12 mouse cellular contexts compared by ENCODE assay signal in genomic region chr5:30111771-30112170, GRCm38 (mm10). TPM values are rescaled to one million over a fixed set of nuclear protein-coding genes. Genes with fewer than 3 reads are reported as not detected.
DNase-seq lines count a peak whose midpoint lies in the region; ATAC-seq and TF ChIP-seq lines count a peak whose summit lies in the region.
"Had no signal": no experiment of that assay in that cellular context is flagged by ENCODE, and none has a peak within 500 bp of the region (broad histone marks: within the 10 kb centered on the region; RNA-seq: fewer than 3 reads in every experiment).

No protein-coding gene starts in this region.

- DNase-seq in embryo, embryonic 10.5 days (ENCODE audit: low spot score) = peak; percentile 28
- no peak for DNase-seq in embryo, embryonic 11 days
- no peak for DNase-seq in lung, embryonic 14.5 days
- DNase-seq in lung, postnatal 25 days (ENCODE audit: low spot score) = no peak
- no peak for DNase-seq in embryonic facial prominence, embryonic 14.5 days (ENCODE audit: low spot score)
- DNase-seq in liver, postnatal 0 days = no peak
- no peak for DNase-seq in ovary, adult 18-20 months (ENCODE audit: low spot score)
- no peak for DNase-seq in adrenal gland, adult 2 months

- H3K27ac ChIP-seq in lung, embryonic 14.5 days (ENCODE audit: low read depth) = no peak overlapping the region
- H3K27ac ChIP-seq in embryonic facial prominence, embryonic 14.5 days (replicated peaks; ENCODE audit: low read depth, low read length) = no peak overlapping the region
- no peak overlapping the region for H3K27ac ChIP-seq in liver, postnatal 0 days (ENCODE audit: low read depth)

- no peaks in the 10 kb centered on the region; the same call in none of the 2 replicates for H3K4me1 ChIP-seq in lung, embryonic 14.5 days (ENCODE audit: insufficient read depth)
- H3K4me1 ChIP-seq in embryonic facial prominence, embryonic 14.5 days (ENCODE audit: control insufficient read depth, insufficient read depth, low read length) = peaks cover 16% of the 10 kb centered on the region; the same call in 1 of the 2 replicates
- H3K4me1 ChIP-seq in liver, postnatal 0 days (ENCODE audit: insufficient read depth) = peaks cover 26% of the 10 kb centered on the region

- peak; percentile 25 for TF ChIP-seq CTCF in lung, embryonic 14.5 days (IDR thresholded peaks at IDR 0.05; ENCODE audit: low read depth)
- TF ChIP-seq CTCF in liver, postnatal 0 days (IDR thresholded peaks at IDR 0.05; ENCODE audit: low read depth) = peak; percentile 20; the same call in 1 of the 2 replicates

- no peak for TF ChIP-seq EP300 in liver, postnatal 0 days (IDR thresholded peaks at IDR 0.05; ENCODE audit: low read depth)

- no peak overlapping the region for H3K4me3 ChIP-seq in lung, embryonic 14.5 days (ENCODE audit: low read depth, low read length)
- no peak overlapping the region for H3K4me3 ChIP-seq in embryonic facial prominence, embryonic 14.5 days (ENCODE audit: low read depth, low read length)
- H3K4me3 ChIP-seq in liver, postnatal 0 days (ENCODE audit: low read depth, low read length) = no peak overlapping the region

- peak overlapping the region; percentile 56 for H3K4me2 ChIP-seq in lung, embryonic 14.5 days
- H3K4me2 ChIP-seq in embryonic facial prominence, embryonic 14.5 days (ENCODE audit: low read depth, low read length) = peak overlapping the region; percentile 49; the same call in 1 of the 2 replicates
- H3K4me2 ChIP-seq in liver, postnatal 0 days (ENCODE audit: low read depth, low read length) = peak overlapping the region; percentile 52; the same call in 1 of the 2 replicates

- WGBS in lung, embryonic 14.5 days = 63% methylated on average over 3 of the region's 3 CpGs
- WGBS in embryonic facial prominence, embryonic 14.5 days = 71% methylated on average over 3 of the region's 3 CpGs
- 56% methylated on average over 3 of the region's 3 CpGs for WGBS in liver, postnatal 0 days (ENCODE audit: insufficient replicate concordance)

- H3K9ac ChIP-seq in lung, embryonic 14.5 days = no peak overlapping the region
- H3K9ac ChIP-seq in embryonic facial prominence, embryonic 14.5 days (ENCODE audit: low read depth, low read length) = no peak overlapping the region
- no peak overlapping the region for H3K9ac ChIP-seq in liver, postnatal 0 days (replicated peaks)

- H3K9me3 ChIP-seq in lung, embryonic 14.5 days (ENCODE audit: low read depth, low read length) = no peaks in the 10 kb centered on the region
- no peaks in the 10 kb centered on the region for H3K9me3 ChIP-seq in embryonic facial prominence, embryonic 14.5 days (ENCODE audit: control insufficient read depth, low read length)
- no peaks in the 10 kb centered on the region for H3K9me3 ChIP-seq in liver, postnatal 0 days (ENCODE audit: low read length)

- peaks cover 61% of the 10 kb centered on the region for H3K27me3 ChIP-seq in lung, embryonic 14.5 days (ENCODE audit: insufficient read depth, low read length)
- H3K27me3 ChIP-seq in embryonic facial prominence, embryonic 14.5 days (replicated peaks; ENCODE audit: control insufficient read depth, insufficient read depth, low read length) = peaks cover 67% of the 10 kb centered on the region
- peaks cover 46% of the 10 kb centered on the region for H3K27me3 ChIP-seq in liver, postnatal 0 days (ENCODE audit: insufficient read depth, low read length)

- no peak for ATAC-seq in lung, embryonic 14.5 days (ENCODE audit: insufficient read depth)
- no peak for ATAC-seq in embryonic facial prominence, embryonic 14.5 days (ENCODE audit: low read depth)
- ATAC-seq in liver, postnatal 0 days = no peak

- H3K36me3 ChIP-seq in lung, embryonic 14.5 days (ENCODE audit: insufficient read depth) = 0 out of 2 replicates have a peak, but pooled peaks cover 2% of the 10 kb centered on the region
- 0 out of 2 replicates have a peak, but pooled peaks cover 2% of the 10 kb centered on the region for H3K36me3 ChIP-seq in embryonic facial prominence, embryonic 14.5 days (ENCODE audit: control insufficient read depth, insufficient read depth, low read length)
- H3K36me3 ChIP-seq in liver, postnatal 0 days (replicated peaks; ENCODE audit: insufficient read depth, low read length) = no peaks in the 10 kb centered on the region

RNA-seq across cellular contexts. Expression of gene 3110082J24Rik, which starts 5.9 kb away (rescaled TPM):
- not detected in 2 replicates for polyA plus RNA-seq in lung, embryonic 14.5 days (2014; fragmentation: Nextera tagmentation; extraction: Ambion mirVana)
- polyA plus RNA-seq in embryonic facial prominence, embryonic 14.5 days (2014; fragmentation: Nextera tagmentation; extraction: Ambion mirVana) = not detected in 2 replicates
- not detected in 2 replicates for polyA plus RNA-seq in liver, postnatal 0 days (2015; fragmentation: Nextera tagmentation; extraction: Ambion mirVana)
- not detected for total RNA-seq in adrenal gland, adult 2 months (2021)
- not detected in 2 replicates for polyA plus RNA-seq in adrenal gland, adult 2 months (2012; rRNA removed)
- total RNA-seq: common myeloid progenitor, adult 5-6 weeks; megakaryocyte-erythroid progenitor cell, adult 5-6 weeks had no signal
- polyA plus RNA-seq: heart, embryonic 16.5 days; stomach, embryonic 16.5 days had no signal

RNA-seq across cellular contexts. Expression of gene Garem2, which starts 6.8 kb away (rescaled TPM):
- polyA plus RNA-seq in lung, embryonic 14.5 days (2014; fragmentation: Nextera tagmentation; extraction: Ambion mirVana) = 0.39 and 0.49 TPM in 2 replicates
- polyA plus RNA-seq in embryonic facial prominence, embryonic 14.5 days (2014; fragmentation: Nextera tagmentation; extraction: Ambion mirVana) = 0.83 and 1.1 TPM in 2 replicates
- polyA plus RNA-seq in liver, postnatal 0 days (2015; fragmentation: Nextera tagmentation; extraction: Ambion mirVana) = 0.02 TPM in 1 of 2 replicates, not detected in the other
- total RNA-seq in adrenal gland, adult 2 months (2021) = under 1 TPM in 1 of 2 experiments, not detected in 1; 0.10 TPM
- 0.11 TPM in 1 of 2 replicates, not detected in the other for polyA plus RNA-seq in adrenal gland, adult 2 months (2012; rRNA removed)
- total RNA-seq: common myeloid progenitor, adult 5-6 weeks had no signal

RNA-seq across cellular contexts. Expression of gene Tyms, which starts 38.4 kb away (rescaled TPM):
- 343 and 362 TPM in 2 replicates for polyA plus RNA-seq in lung, embryonic 14.5 days (2014; fragmentation: Nextera tagmentation; extraction: Ambion mirVana)
- polyA plus RNA-seq in embryonic facial prominence, embryonic 14.5 days (2014; fragmentation: Nextera tagmentation; extraction: Ambion mirVana) = 198 and 220 TPM in 2 replicates
- polyA plus RNA-seq in liver, postnatal 0 days (2015; fragmentation: Nextera tagmentation; extraction: Ambion mirVana) = 84.6 and 101 TPM in 2 replicates
- 10 to 100 TPM; 15.4 to 19.9 TPM for total RNA-seq in adrenal gland, adult 2 months (2021)
- 17.8 and 17.9 TPM in 2 replicates for polyA plus RNA-seq in adrenal gland, adult 2 months (2012; rRNA removed)

RNA-seq across cellular contexts. Expression of gene Hadha, which starts 43.2 kb away (rescaled TPM):
- polyA plus RNA-seq in lung, embryonic 14.5 days (2014; fragmentation: Nextera tagmentation; extraction: Ambion mirVana) = 118 and 124 TPM in 2 replicates
- 120 and 125 TPM in 2 replicates for polyA plus RNA-seq in embryonic facial prominence, embryonic 14.5 days (2014; fragmentation: Nextera tagmentation; extraction: Ambion mirVana)
- polyA plus RNA-seq in liver, postnatal 0 days (2015; fragmentation: Nextera tagmentation; extraction: Ambion mirVana) = 224 and 228 TPM in 2 replicates
- total RNA-seq in adrenal gland, adult 2 months (2021) = 100 to 1,000 TPM; 558 to 581 TPM
- 72.9 and 82.6 TPM in 2 replicates for polyA plus RNA-seq in adrenal gland, adult 2 months (2012; rRNA removed)

RNA-seq across cellular contexts. Expression of gene Hadhb, which starts 43.3 kb away (rescaled TPM):
- polyA plus RNA-seq in lung, embryonic 14.5 days (2014; fragmentation: Nextera tagmentation; extraction: Ambion mirVana) = 124 and 128 TPM in 2 replicates
- polyA plus RNA-seq in embryonic facial prominence, embryonic 14.5 days (2014; fragmentation: Nextera tagmentation; extraction: Ambion mirVana) = 138 and 147 TPM in 2 replicates
- polyA plus RNA-seq in liver, postnatal 0 days (2015; fragmentation: Nextera tagmentation; extraction: Ambion mirVana) = 421 and 447 TPM in 2 replicates
- 1,000 to 10,000 TPM in 1 of 2 experiments, 100 to 1,000 TPM in 1; 944 to 1,072 TPM for total RNA-seq in adrenal gland, adult 2 months (2021)
- polyA plus RNA-seq in adrenal gland, adult 2 months (2012; rRNA removed) = 65.7 and 66.9 TPM in 2 replicates
